Mouse (Mus musculus) kidney, postnatal 4 days (tissue): ENCODE measurements around the gene Pccb.

Source experiments
- DNase-seq, 2 experiments: peaks; one replicate each; pipeline ENCODE4 v3.0.0; 2021; ENCODE audit warnings: mixed read lengths in 2 of 2

Gene Pccb

GRCm38 (mm10) chr9:101034448-101035098 lies at the start of gene Pccb:
TSS of gene Pccb (minus strand) at chr9:101034898.
- DNase-seq: peak; percentile 98 to 99

- no peak for DNase-seq
These were observed 49.0 kb upstream of the Pccb start for GRCm38 (mm10) chr9:101083728-101084127.

- no peak for DNase-seq
These were observed 45.5 kb upstream of the Pccb start for GRCm38 (mm10) chr9:101080046-101080685.

- no peak for DNase-seq
These were observed 43.9 kb upstream of the Pccb start for GRCm38 (mm10) chr9:101078579-101078978.

GRCm38 (mm10) chr9:101077486-101077885 lies 42.8 kb upstream of the Pccb start:
- no peak for DNase-seq

- peak in 1 of 2 experiments; percentile 18 for DNase-seq
These were observed 41.6 kb upstream of the Pccb start for GRCm38 (mm10) chr9:101076095-101076875.

- DNase-seq: no peak
These were observed 41.0 kb upstream of the Pccb start for GRCm38 (mm10) chr9:101075694-101076093.

GRCm38 (mm10) chr9:101075091-101075581 lies 40.4 kb upstream of the Pccb start:
- DNase-seq: peak; percentile 45 to 65

- peak; percentile 85 to 92 for DNase-seq
These were observed 39.8 kb upstream of the Pccb start for GRCm38 (mm10) chr9:101074332-101075021.

- no peak for DNase-seq
These were observed 39.3 kb upstream of the Pccb start, which contains the start of gene Msl2 for GRCm38 (mm10) chr9:101073987-101074331. TSS of gene Msl2 (plus strand) at chr9:101074101.

GRCm38 (mm10) chr9:101073041-101073986 lies 38.6 kb upstream of the Pccb start:
- DNase-seq: peak; percentile 99 to 100

GRCm38 (mm10) chr9:101072506-101072905 lies 37.8 kb upstream of the Pccb start:
- DNase-seq: no peak

- no peak for DNase-seq
These were observed 35.1 kb upstream of the Pccb start for GRCm38 (mm10) chr9:101069781-101070180.

GRCm38 (mm10) chr9:101065076-101065602 lies 30.4 kb upstream of the Pccb start:
- no peak for DNase-seq

- DNase-seq: no peak
These were observed 27.6 kb upstream of the Pccb start for GRCm38 (mm10) chr9:101062253-101062780.

- no peak for DNase-seq
These were observed 26.3 kb upstream of the Pccb start for GRCm38 (mm10) chr9:101061035-101061434.

- no peak for DNase-seq
These were observed 22.5 kb upstream of the Pccb start for GRCm38 (mm10) chr9:101057156-101057555.

- no peak for DNase-seq
These were observed 18.6 kb upstream of the Pccb start for GRCm38 (mm10) chr9:101053279-101053678.

- DNase-seq: no peak
These were observed 18.0 kb upstream of the Pccb start for GRCm38 (mm10) chr9:101052691-101053090.

- no peak for DNase-seq
These were observed 17.3 kb upstream of the Pccb start for GRCm38 (mm10) chr9:101052007-101052406.

GRCm38 (mm10) chr9:101045710-101046338 lies 11.1 kb upstream of the Pccb start:
- peak in 1 of 2 experiments; percentile 34 for DNase-seq
